Mouse (Mus musculus): ENCODE data around the gene Slc7a5. TPM values are rescaled to one million over a fixed set of nuclear protein-coding genes. Genes with fewer than 3 reads are reported as not detected.

Slc7a5 gene
- total and polyA plus RNA-seq, 3 experiments, result 32.6 to 141 (median 127) TPM

DNA sequence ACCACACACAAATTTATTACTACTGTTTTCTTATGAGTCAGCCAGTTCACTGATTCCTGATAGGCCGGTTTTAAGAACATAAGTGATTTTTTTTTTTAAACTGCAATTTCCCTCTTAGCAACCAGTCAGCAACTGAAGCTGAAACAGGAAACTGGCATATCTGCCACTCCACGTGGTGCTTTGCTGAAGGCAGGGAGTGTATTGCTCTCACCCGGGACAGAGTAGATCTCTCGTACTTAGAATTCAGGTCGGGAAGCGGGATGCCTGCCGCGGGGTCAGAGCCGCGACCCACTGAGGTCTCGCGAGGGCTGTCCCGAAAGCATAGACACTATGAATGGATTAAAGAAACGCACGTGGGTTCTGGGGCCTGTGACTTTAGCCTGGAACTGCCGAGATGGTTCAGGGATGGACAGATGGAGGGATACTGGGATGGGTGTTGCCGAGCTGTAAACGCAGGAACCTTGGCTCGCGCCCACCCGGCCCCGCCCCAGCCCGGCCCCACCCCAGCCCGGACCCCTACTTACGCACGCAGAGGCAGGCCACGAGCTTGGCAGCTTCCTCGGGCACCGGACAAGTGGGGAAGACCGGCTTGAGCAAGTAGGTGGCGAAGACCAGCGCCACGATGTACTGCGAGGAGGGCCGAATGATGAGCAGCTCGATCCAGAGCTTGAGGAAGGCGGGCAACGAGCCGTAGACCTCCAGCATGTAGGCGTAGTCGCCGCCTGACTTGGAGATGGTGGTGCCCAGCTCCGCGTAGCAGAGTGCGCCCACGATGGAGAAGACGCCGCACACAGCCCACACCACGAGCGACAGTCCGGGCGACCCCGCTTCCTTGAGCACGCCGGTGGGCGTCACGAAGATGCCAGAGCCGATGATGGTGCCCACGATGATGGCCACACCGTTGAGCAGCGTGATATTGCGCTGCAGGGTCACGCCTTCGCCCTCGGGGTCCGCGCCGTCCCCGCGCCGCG lies 667 bp downstream of the Slc7a5 start:
- Histone ChIP-seq H3K36me3 (replicated peaks) (peaks cover 46% of the 10 kb centered on the region), H3K4me1 (ENCODE audit: insufficient read depth, low read depth, low read length) (peaks cover 87% of the 10 kb centered on the region), H3K27me3 (ENCODE audit: insufficient read depth, low read length) (no peaks in the 10 kb centered on the region), H3K9me3 (replicated peaks) (no peaks in the 10 kb centered on the region), H3K4me3 (ENCODE audit: low read depth, low read length) (peak overlapping the region; percentile 100)
- no peak for TF ChIP-seq GATA2 (IDR thresholded peaks at IDR 0.05; ENCODE audit: borderline replicate concordance, low read depth, low read length)
- TF ChIP-seq POLR2AphosphoS5 (IDR thresholded peaks at IDR 0.05; ENCODE audit: insufficient replicate concordance, low read depth, low read length), result peak; percentile 89; the same call in 1 of the 2 replicates
- DNase-seq (ENCODE audit: low spot score), result peak; percentile 55
- peak; percentile 6; the same call in 1 of the 2 replicates for ATAC-seq (ENCODE audit: extremely low read depth, insufficient number of reproducible peaks, low FRiP score, poor library complexity, severe bottlenecking)

DNA sequence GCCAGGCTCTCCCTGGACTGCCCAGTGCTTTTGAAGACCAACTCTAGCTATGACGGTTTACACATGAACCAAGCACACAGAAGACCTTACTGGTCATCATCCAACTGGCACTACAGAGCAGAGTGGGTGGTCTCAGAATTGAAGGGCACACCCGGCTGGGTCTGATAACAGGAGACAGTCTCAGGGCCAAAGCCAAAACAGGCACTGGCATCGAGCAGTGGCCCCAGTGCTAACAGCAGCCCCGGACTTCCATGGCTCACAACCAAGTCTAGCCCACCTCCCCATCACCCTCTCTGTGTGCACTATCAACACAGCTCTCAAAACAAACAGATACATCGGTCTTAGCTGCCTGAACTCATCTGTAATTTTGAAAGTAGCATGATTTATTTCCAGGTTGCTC lies 1.6 kb downstream of the Slc7a5 start:
- no peak for ATAC-seq (ENCODE audit: extremely low read depth, insufficient number of reproducible peaks, low FRiP score, poor library complexity, severe bottlenecking)
- Histone ChIP-seq H3K36me3 (replicated peaks) (peaks cover 51% of the 10 kb centered on the region), H3K4me1 (ENCODE audit: insufficient read depth, low read depth, low read length) (peaks cover 88% of the 10 kb centered on the region), H3K27me3 (ENCODE audit: insufficient read depth, low read length) (no peaks in the 10 kb centered on the region), H3K4me3 (ENCODE audit: low read depth, low read length) (peak overlapping the region; percentile 100), H3K9me3 (replicated peaks) (no peaks in the 10 kb centered on the region)
- TF ChIP-seq GATA2 (IDR thresholded peaks at IDR 0.05; ENCODE audit: borderline replicate concordance, low read depth, low read length) (no peak), CTCF (IDR thresholded peaks at IDR 0.05; ENCODE audit: low read depth, low read length) (no peak), GATA1 (IDR thresholded peaks at IDR 0.05; ENCODE audit: borderline replicate concordance, low read length) (no peak), TAL1 (conservative IDR thresholded peaks at IDR 0.05; ENCODE audit: low read depth, low read length) (no peak), POLR2AphosphoS5 (IDR thresholded peaks at IDR 0.05; ENCODE audit: insufficient replicate concordance, low read depth, low read length) (no peak)
- DNase-seq (ENCODE audit: low spot score), result no peak

DNA sequence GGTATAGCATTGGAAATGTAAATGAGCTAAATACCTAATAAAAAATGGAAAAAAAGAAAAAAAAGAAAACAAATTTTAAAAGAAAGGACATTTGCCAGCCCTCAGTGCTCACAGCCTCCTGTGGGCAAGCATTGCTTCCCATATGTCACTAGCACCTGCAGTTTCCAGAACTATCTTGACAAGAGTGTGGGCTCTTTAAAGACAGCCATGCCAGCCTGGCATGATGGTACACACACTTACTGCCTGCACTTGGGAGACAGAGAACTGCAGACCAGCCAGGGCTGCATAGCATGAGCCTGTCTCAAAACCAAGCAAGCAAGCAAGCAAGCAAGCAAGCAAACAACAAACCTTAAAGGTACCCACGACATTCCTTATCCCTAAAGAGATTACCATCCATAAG lies 2.1 kb downstream of the Slc7a5 start:
- DNase-seq (ENCODE audit: low spot score) (no peak), ATAC-seq (ENCODE audit: extremely low read depth, insufficient number of reproducible peaks, low FRiP score, poor library complexity, severe bottlenecking) (no peak)
- Histone ChIP-seq H3K9me3 (replicated peaks) (no peaks in the 10 kb centered on the region), H3K4me3 (ENCODE audit: low read depth, low read length) (peak overlapping the region; percentile 100), H3K27me3 (ENCODE audit: insufficient read depth, low read length) (no peaks in the 10 kb centered on the region), H3K36me3 (replicated peaks) (peaks cover 56% of the 10 kb centered on the region), H3K4me1 (ENCODE audit: insufficient read depth, low read depth, low read length) (peaks cover 92% of the 10 kb centered on the region)
- TF ChIP-seq TAL1 (conservative IDR thresholded peaks at IDR 0.05; ENCODE audit: low read depth, low read length), result no peak
- TF ChIP-seq POLR2AphosphoS5 (IDR thresholded peaks at IDR 0.05; ENCODE audit: insufficient replicate concordance, low read depth, low read length), result no peak
- TF ChIP-seq GATA1 (IDR thresholded peaks at IDR 0.05; ENCODE audit: borderline replicate concordance, low read length), result no peak

DNA sequence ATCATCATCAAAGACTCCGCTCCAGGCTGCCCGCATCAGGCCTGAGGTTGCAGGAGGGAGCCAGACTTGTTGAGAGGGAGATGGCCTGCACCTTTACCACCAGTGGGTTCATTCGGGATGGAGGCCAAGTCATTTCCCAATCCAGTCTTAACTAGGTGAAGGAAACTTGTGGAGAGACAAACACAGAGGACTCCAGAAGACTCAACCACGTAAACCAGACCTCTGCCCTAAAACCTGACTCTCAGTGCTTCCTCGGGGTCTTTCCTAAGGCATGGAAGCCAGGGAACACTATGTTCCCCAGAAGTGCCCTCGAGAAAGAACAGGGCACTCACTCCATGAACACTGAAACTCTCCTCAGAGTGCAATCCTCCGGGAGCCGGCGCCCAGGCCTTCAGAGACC lies 2.5 kb downstream of the Slc7a5 start:
- Histone ChIP-seq H3K36me3 (replicated peaks) (peaks cover 60% of the 10 kb centered on the region), H3K4me3 (ENCODE audit: low read depth, low read length) (peak overlapping the region; percentile 61; the same call in 1 of the 2 replicates), H3K4me1 (ENCODE audit: insufficient read depth, low read depth, low read length) (peaks cover 95% of the 10 kb centered on the region), H3K27me3 (ENCODE audit: insufficient read depth, low read length) (no peaks in the 10 kb centered on the region), H3K9me3 (replicated peaks) (no peaks in the 10 kb centered on the region)
- no peak for DNase-seq (ENCODE audit: low spot score)
- ATAC-seq (ENCODE audit: extremely low read depth, insufficient number of reproducible peaks, low FRiP score, poor library complexity, severe bottlenecking), result no peak
- TF ChIP-seq GATA1 (IDR thresholded peaks at IDR 0.05; ENCODE audit: borderline replicate concordance, low read length) (no peak), GATA2 (IDR thresholded peaks at IDR 0.05; ENCODE audit: borderline replicate concordance, low read depth, low read length) (no peak), POLR2AphosphoS5 (IDR thresholded peaks at IDR 0.05; ENCODE audit: insufficient replicate concordance, low read depth, low read length) (no peak), TAL1 (conservative IDR thresholded peaks at IDR 0.05; ENCODE audit: low read depth, low read length) (no peak)

DNA sequence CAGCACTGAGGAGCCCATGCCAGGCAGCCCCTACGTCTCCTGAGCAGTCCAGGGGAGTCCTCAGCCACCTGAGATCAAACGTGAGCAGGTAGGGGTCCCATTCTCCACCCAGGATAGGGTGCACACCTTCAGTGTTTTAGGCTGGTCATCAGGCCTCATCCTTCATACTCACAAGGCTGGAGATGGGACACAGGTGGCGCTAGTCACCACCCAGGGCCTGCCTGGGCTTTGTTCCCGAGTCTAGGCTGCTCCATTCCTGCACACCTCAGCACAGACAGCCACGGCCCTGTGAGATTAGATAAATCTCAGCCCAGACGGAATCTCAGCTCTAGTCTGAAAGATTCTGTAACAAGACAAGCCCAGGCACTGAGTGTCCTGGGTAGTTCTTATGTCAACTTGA lies 3.5 kb downstream of the Slc7a5 start:
- H3K36me3 ChIP-seq (replicated peaks), result peaks cover 70% of the 10 kb centered on the region

DNA sequence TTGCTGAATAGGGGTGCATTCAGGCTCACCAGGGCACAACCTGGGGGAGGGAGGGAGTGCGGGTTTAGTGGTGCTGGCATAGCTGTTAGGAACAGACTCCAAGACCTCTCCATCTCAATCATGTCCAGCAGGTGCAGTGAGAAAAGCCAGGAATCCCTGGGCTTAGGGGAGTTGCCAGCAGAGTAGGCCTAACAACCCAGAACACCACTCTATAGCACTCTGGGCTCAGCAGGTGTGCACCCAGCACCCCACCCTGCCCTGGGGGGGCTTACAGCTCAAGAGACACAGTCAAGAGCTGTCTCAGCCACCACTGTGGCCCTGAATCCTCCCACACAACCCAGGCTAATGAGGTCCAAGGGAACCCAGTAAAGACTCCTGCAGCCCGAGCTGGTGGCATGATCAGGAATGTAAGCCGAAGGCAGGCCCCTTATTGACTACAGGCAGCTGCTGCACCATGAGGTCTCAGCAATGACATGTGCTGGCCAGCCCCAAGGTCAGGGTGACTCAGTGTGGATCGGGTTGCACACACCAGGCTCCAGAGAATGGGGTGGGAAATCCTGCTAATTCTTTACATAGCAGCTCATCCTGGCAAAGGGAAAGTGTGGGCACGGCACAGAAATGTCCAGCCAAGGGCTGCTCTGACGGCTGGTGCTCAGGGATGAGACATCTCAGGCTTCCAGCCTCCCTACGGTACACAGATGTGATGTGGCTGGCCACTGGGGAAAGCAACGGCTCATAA lies 5.8 kb downstream of the Slc7a5 start:
- ATAC-seq (ENCODE audit: extremely low read depth, insufficient number of reproducible peaks, low FRiP score, poor library complexity, severe bottlenecking) (no peak), DNase-seq (ENCODE audit: low spot score) (no peak)
- Histone ChIP-seq H3K4me1 (ENCODE audit: insufficient read depth, low read depth, low read length) (peaks cover 97% of the 10 kb centered on the region), H3K36me3 (replicated peaks) (peaks cover 90% of the 10 kb centered on the region), H3K27me3 (ENCODE audit: insufficient read depth, low read length) (no peaks in the 10 kb centered on the region), H3K4me3 (ENCODE audit: low read depth, low read length) (peak overlapping the region; percentile 37; the same call in 1 of the 2 replicates), H3K9me3 (replicated peaks) (no peaks in the 10 kb centered on the region)
- TF ChIP-seq TAL1 (conservative IDR thresholded peaks at IDR 0.05; ENCODE audit: low read depth, low read length), result no peak
- TF ChIP-seq POLR2AphosphoS5 (IDR thresholded peaks at IDR 0.05; ENCODE audit: insufficient replicate concordance, low read depth, low read length), result no peak
- no peak for TF ChIP-seq GATA2 (IDR thresholded peaks at IDR 0.05; ENCODE audit: borderline replicate concordance, low read depth, low read length)
- no peak for TF ChIP-seq CTCF (IDR thresholded peaks at IDR 0.05; ENCODE audit: low read depth, low read length)
- no peak for TF ChIP-seq GATA1 (IDR thresholded peaks at IDR 0.05; ENCODE audit: borderline replicate concordance, low read length)

More for the DNA sequence above, 3.5 kb downstream of the Slc7a5 start:
- TF ChIP-seq TAL1 (conservative IDR thresholded peaks at IDR 0.05; ENCODE audit: low read depth, low read length) (no peak), GATA2 (IDR thresholded peaks at IDR 0.05; ENCODE audit: borderline replicate concordance, low read depth, low read length) (no peak), CTCF (IDR thresholded peaks at IDR 0.05; ENCODE audit: low read depth, low read length) (no peak), POLR2AphosphoS5 (IDR thresholded peaks at IDR 0.05; ENCODE audit: insufficient replicate concordance, low read depth, low read length) (no peak), GATA1 (IDR thresholded peaks at IDR 0.05; ENCODE audit: borderline replicate concordance, low read length) (no peak)
- Histone ChIP-seq H3K27me3 (ENCODE audit: insufficient read depth, low read length) (no peaks in the 10 kb centered on the region), H3K4me1 (ENCODE audit: insufficient read depth, low read depth, low read length) (peaks cover 95% of the 10 kb centered on the region), H3K9me3 (replicated peaks) (no peaks in the 10 kb centered on the region), H3K4me3 (ENCODE audit: low read depth, low read length) (peak overlapping the region; percentile 61; the same call in 1 of the 2 replicates)
- ATAC-seq (ENCODE audit: extremely low read depth, insufficient number of reproducible peaks, low FRiP score, poor library complexity, severe bottlenecking) (no peak), DNase-seq (ENCODE audit: low spot score) (no peak)

Measured in G1E (cell line).